Mouse (Mus musculus) urinary bladder, postnatal 0 days (tissue): ENCODE results near the gene Rsph3a. TPM values are rescaled to one million over a fixed set of nuclear protein-coding genes. Genes with fewer than 3 reads are reported as not detected.

Experiments
- polyA plus RNA-seq: library from polyadenylated mRNA; unstranded; fragments of >200 nt; fragmentation: Nextera tagmentation; extraction: Ambion mirVana; gene quantifications from 2 replicates; pipeline ENCODE4 v1.2.1, GENCODE M21; 2015

Rsph3a gene
- polyA plus RNA-seq = 41.3 and 47.0 TPM in 2 replicates

DNA sequence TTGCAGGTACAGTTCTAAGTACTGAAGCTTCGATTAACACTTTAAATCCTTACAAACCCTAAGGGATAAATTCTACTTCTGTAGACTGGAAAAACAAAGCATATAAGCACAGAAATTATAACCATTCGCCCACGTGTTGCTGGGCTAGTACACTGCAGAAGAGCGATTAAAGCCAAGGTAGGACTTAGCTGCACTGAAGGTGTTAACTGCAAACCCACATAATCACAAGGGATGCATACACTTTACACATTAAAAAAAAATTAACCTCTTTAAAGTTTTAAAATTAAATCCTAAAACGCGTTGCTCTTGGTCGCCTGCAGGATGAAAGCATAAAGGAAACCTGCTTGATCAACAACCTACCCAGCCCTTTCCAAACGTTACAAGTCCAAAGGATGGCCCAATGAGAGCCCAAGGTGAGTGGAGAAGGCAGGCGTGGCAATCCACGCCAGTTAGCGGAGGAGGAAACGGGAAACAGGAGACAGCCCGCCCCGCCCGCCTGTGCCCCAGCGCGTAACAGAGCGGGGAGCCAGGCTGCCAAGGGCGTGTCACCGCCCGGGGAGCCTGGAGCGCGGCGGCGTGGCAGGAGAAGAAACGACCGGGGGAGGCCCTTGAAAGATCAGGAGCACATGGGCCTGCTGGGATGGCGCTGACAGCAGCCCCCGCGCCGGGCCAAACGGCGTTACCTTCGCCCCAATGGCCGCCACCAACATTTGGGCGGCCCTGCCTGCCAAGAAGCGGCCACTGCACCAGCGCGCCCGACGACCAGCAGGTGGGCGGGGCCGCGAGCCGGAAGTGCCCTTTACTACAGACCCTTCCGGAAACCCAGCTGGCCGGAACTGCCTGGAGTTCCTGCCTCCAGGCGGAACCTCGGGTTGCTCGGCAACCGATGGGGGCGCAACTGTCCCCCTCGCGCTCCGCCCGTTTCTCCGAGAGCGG lies at the start of gene Rsph3a:
Rsph3a (plus strand) TSS at position 498 of the 936 bp plus-strand sequence.

DNA sequence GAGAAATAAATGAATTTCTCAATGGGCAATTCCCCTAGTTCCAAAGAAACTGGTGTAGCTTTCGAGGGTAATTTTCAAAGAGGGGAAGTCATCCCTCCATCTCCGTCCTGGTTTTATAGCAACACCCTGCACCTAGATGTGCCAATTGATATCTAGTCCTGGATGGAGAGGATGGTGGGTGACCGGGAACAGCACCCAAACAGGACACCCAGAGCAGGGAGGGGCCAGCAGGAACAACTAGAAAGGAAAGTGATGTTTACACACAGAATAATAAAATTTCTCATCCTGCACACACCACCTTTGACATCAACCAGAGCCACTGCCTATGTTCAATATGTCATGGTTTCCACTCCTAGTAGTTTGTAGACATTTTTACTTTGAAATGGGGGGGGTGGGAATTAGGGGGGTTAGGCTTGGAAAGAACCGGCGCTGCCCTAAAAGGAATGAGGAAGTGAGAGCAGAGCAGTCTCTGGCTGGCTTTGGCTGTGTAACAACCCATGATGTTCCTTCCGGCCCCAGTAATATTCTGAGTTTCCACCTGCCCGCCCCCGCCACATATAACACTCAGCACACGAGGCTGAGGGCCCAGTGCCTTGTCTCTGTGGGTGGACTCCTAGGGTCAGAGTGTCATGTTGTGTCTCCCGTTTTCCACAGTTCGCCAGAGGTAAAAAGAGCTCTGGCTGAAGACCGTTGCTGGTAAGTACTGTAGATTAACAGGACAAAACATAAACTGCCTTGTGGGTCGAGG lies 19.8 kb upstream of the Rsph3a start, which contains the start of gene Tagap:
Tagap (plus strand) TSS at position 588 of the 748 bp plus-strand sequence.

Other genes starting within 250 kb of the Rsph3a start
- 33.5 and 46.6 TPM in 2 replicates for gene Fndc1, start 118.3 kb upstream of the Rsph3a start, polyA plus RNA-seq
- gene Tagap, start 19.6 kb upstream of the Rsph3a start, polyA plus RNA-seq = 4.3 and 6.0 TPM in 2 replicates
- not detected in 2 replicates for gene Gm49673, start 202.2 kb downstream of the Rsph3a start, polyA plus RNA-seq
- 24.5 and 25.5 TPM in 2 replicates for gene Rnaset2a, start 202.5 kb downstream of the Rsph3a start, polyA plus RNA-seq
- 10.1 and 11.7 TPM in 2 replicates for gene Fgfr1op, start 219.9 kb downstream of the Rsph3a start, polyA plus RNA-seq